Mouse (Mus musculus): ENCODE results near the gene Itm2b. TPM values are rescaled to one million over a fixed set of nuclear protein-coding genes. Genes with fewer than 3 reads are reported as not detected.

Itm2b gene
- 349 to 367 TPM (median 362 TPM) in 4 replicates for total RNA-seq (2023)

DNA sequence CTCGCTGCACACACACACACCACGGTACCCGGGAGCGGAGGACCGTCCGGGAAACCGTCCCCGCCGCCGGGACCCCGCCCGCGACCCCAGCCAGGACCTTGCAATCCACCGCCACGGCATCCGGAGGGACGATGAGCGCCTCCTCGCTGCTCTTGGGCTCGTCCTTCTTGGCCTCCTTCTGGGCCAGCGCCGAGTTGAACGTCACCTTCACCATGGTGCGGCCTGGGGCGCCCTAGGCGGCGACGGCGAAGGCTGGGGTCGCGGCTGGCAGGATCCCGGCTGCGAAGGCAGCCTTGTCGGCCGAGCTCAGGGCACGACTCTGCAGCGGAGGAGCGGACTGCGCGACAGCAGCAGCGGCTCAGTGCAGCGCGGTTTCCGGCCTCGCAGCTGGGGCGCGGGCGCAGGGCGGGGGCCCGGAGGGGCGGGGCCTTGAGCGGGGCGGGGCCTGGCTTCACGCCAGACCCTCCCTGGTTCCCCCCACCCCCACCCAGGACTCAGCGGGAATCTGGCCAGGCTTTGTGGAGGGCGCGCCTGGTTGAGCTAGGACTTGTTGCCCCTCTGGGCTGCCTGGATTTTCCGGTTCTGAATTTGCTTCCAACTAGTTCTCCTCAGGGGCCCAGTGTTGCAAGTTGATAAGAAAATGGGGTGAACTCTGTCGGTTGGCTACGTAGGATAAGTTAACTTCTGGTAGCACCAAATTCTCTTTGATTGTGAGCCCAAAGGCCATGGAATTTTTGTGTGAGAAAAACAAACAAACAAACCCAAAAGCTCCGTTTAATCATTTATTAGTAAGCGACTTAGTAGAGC is at the start of gene Itm2b:
TSS of gene Itm2b (minus strand) at position 377 of the 807 bp plus-strand sequence.

GRCm38 (mm10) chr14:73325456-73326381 is 59.4 kb downstream of the Itm2b start, which contains the start of gene Rb1:
Rb1 (minus strand) TSS chr14:73325822.

Other genes starting within 250 kb of the Itm2b start
- gene Lpar6, start 147.4 kb downstream of the Itm2b start, total RNA-seq (2023): 4.2 to 5.1 TPM (median 4.7 TPM) in 4 replicates
- gene Rb1, start 59.5 kb downstream of the Itm2b start, total RNA-seq (2023): 89.5 to 101 TPM (median 95.7 TPM) in 4 replicates
- 44.8 to 58.8 TPM (median 50.9 TPM) in 4 replicates for gene Med4, start 124.7 kb upstream of the Itm2b start, total RNA-seq (2023)
- 36.1 to 48.2 TPM (median 38.6 TPM) in 4 replicates for gene Sucla2, start 140.0 kb upstream of the Itm2b start, total RNA-seq (2023)
- 15.7 to 26.2 TPM (median 21.6 TPM) in 4 replicates for gene Nudt15, start 163.0 kb upstream of the Itm2b start, total RNA-seq (2023)